10 mouse cellular contexts compared by ENCODE assay signal in the genomic region with DNA sequence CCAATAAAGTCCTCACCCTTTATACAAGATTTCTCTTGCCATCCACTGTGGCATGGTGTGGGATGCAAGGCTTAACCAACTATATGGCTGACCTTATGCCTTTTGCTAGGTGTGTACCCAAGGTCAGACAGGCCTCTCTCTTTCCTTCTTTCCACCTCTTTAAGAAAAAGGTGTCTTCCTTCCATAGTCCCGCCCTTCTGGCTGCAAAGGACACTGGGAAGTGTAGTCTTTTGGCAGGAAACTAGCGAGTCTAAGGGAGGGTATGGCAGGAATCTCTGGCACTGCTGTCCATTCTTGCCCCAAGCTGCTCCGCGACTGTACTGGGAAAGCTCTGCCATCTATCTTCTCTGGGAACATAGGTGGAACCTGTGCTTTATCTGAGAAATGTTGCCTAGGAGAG. TPM values are rescaled to one million over a fixed set of nuclear protein-coding genes. Genes with fewer than 3 reads are reported as not detected.
DNase-seq lines count a peak whose midpoint lies in the region; ATAC-seq and TF ChIP-seq lines count a peak whose summit lies in the region.
"Had no signal": no experiment of that assay in that cellular context is flagged by ENCODE, and none has a peak within 500 bp of the region (broad histone marks: within the 10 kb centered on the region; RNA-seq: fewer than 3 reads in every experiment).

No protein-coding gene starts in this region.

- H3K4me3 ChIP-seq in hindbrain, embryonic 14.5 days (replicated peaks; ENCODE audit: low read length) = no peak overlapping the region
- H3K4me3 ChIP-seq in stomach, postnatal 0 days (ENCODE audit: low read depth, low read length) = no peak overlapping the region

- peaks cover 7% of the 10 kb centered on the region; the same call in 1 of the 2 replicates for H3K4me1 ChIP-seq in hindbrain, embryonic 14.5 days (replicated peaks; ENCODE audit: control insufficient read depth, insufficient read depth, low read length)
- H3K4me1 ChIP-seq in stomach, postnatal 0 days (replicated peaks; ENCODE audit: control insufficient read depth, insufficient read depth) = no peaks in the 10 kb centered on the region

- no peak for DNase-seq in frontal cortex, postnatal 14 days (ENCODE audit: low spot score in 2 of 2)
- peak; percentile 4 for DNase-seq in right cerebral cortex, adult 18-20 months
- DNase-seq in right cerebral cortex, postnatal 36 days (ENCODE audit: low spot score in 2 of 2) = no peak
- DNase-seq in hindbrain, embryonic 14.5 days (ENCODE audit: low spot score) = peak; percentile 58
- DNase-seq in stomach, postnatal 0 days (ENCODE audit: low spot score) = no peak
- no peak for DNase-seq in gastrocnemius, adult 18-20 months (ENCODE audit: low spot score)
- no peak for DNase-seq in thymus, postnatal 14 days
- DNase-seq: right cerebral cortex, postnatal 25 days had no signal

- no peaks in the 10 kb centered on the region for H3K9me3 ChIP-seq in hindbrain, embryonic 14.5 days (ENCODE audit: control insufficient read depth, low read length)
- H3K9me3 ChIP-seq in stomach, postnatal 0 days (ENCODE audit: control insufficient read depth, low read length) = no peaks in the 10 kb centered on the region
- H3K9me3 ChIP-seq: G1E had no signal

- no peaks in the 10 kb centered on the region for H3K36me3 ChIP-seq in hindbrain, embryonic 14.5 days (replicated peaks; ENCODE audit: control insufficient read depth, insufficient read depth)
- H3K36me3 ChIP-seq in stomach, postnatal 0 days (ENCODE audit: control insufficient read depth, insufficient read depth, low read length) = no peaks in the 10 kb centered on the region
- H3K36me3 ChIP-seq: G1E had no signal

- no peak for TF ChIP-seq EP300 in stomach, postnatal 0 days (optimal IDR thresholded peaks at IDR 0.05)

- no peak overlapping the region; the same call in 1 of the 2 replicates for H3K4me2 ChIP-seq in hindbrain, embryonic 14.5 days (replicated peaks)
- H3K4me2 ChIP-seq in stomach, postnatal 0 days (replicated peaks; ENCODE audit: low read depth) = peak overlapping the region; percentile 17; the same call in 1 of the 2 replicates

- peak; percentile 87 for ATAC-seq in frontal cortex, adult (ENCODE audit: low TSS enrichment)
- ATAC-seq in hindbrain, embryonic 14.5 days (ENCODE audit: low FRiP score) = peak; percentile 63; the same call in 1 of the 2 replicates
- no peak for ATAC-seq in stomach, postnatal 0 days (ENCODE audit: low FRiP score, low TSS enrichment)

- WGBS in hindbrain, embryonic 14.5 days = 50% methylated on average over 4 of the region's 4 CpGs
- WGBS in stomach, postnatal 0 days = 39% methylated on average over 4 of the region's 4 CpGs

- H3K27ac ChIP-seq in hindbrain, embryonic 14.5 days = no peak overlapping the region
- H3K27ac ChIP-seq in stomach, postnatal 0 days (replicated peaks) = no peak overlapping the region

- H3K9ac ChIP-seq in hindbrain, embryonic 14.5 days = no peak overlapping the region
- H3K9ac ChIP-seq in stomach, postnatal 0 days (ENCODE audit: low read length) = no peak overlapping the region

- no peak for TF ChIP-seq CTCF in stomach, postnatal 0 days (IDR thresholded peaks at IDR 0.05; ENCODE audit: low read depth)

- H3K27me3 ChIP-seq in hindbrain, embryonic 14.5 days (ENCODE audit: control insufficient read depth, insufficient read depth, low read length) = no peaks in the 10 kb centered on the region
- H3K27me3 ChIP-seq in stomach, postnatal 0 days (ENCODE audit: control insufficient read depth, insufficient read depth, low read length) = no peaks in the 10 kb centered on the region

RNA-seq across cellular contexts. Expression of gene Mfsd1, which starts 29.3 kb away (rescaled TPM):
- polyA plus RNA-seq in hindbrain, embryonic 14.5 days (2014; fragmentation: Nextera tagmentation; extraction: Ambion mirVana) = 35.4 and 37.3 TPM in 2 replicates
- 31.1 and 35.3 TPM in 2 replicates for polyA plus RNA-seq in stomach, postnatal 0 days (2015; fragmentation: Nextera tagmentation; extraction: Ambion mirVana)
- 10 to 100 TPM; 23.7 to 24.7 TPM for total RNA-seq in gastrocnemius, adult 18-20 months (2021)

RNA-seq across cellular contexts. Expression of gene Rarres1, which starts 38.0 kb away (rescaled TPM):
- 2.1 and 2.4 TPM in 2 replicates for polyA plus RNA-seq in hindbrain, embryonic 14.5 days (2014; fragmentation: Nextera tagmentation; extraction: Ambion mirVana)
- polyA plus RNA-seq in stomach, postnatal 0 days (2015; fragmentation: Nextera tagmentation; extraction: Ambion mirVana) = 3.1 and 3.9 TPM in 2 replicates
- under 1 TPM; 0.50 to 0.57 TPM for total RNA-seq in gastrocnemius, adult 18-20 months (2021)
- polyA plus RNA-seq: G1E had no signal

Comparison
In these comparisons a context has a peak if more than half of its experiments do, and no peak if none do; other contexts are left out.
1. DNase-seq: peak in right cerebral cortex, adult 18-20 months (single experiment) and hindbrain, embryonic 14.5 days (single experiment); none in frontal cortex, postnatal 14 days (0 of 2), right cerebral cortex, postnatal 36 days (0 of 2), stomach, postnatal 0 days (single experiment), gastrocnemius, adult 18-20 months (single experiment) and thymus, postnatal 14 days (single experiment).